Mouse (Mus musculus) Muller cell, postnatal 12 days (primary cell): ENCODE measurements around the gene Ripor1.

ENCODE experiments used
- DNase-seq: peaks from one replicate; pipeline ENCODE4 v3.0.0-alpha.2; 2015; ENCODE audit errors: inconsistent ontology term

Gene Ripor1

GRCm38 (mm10) chr8:105629337-105629736 is 24.3 kb downstream of the Ripor1 start:
- no peak for DNase-seq

DNA sequence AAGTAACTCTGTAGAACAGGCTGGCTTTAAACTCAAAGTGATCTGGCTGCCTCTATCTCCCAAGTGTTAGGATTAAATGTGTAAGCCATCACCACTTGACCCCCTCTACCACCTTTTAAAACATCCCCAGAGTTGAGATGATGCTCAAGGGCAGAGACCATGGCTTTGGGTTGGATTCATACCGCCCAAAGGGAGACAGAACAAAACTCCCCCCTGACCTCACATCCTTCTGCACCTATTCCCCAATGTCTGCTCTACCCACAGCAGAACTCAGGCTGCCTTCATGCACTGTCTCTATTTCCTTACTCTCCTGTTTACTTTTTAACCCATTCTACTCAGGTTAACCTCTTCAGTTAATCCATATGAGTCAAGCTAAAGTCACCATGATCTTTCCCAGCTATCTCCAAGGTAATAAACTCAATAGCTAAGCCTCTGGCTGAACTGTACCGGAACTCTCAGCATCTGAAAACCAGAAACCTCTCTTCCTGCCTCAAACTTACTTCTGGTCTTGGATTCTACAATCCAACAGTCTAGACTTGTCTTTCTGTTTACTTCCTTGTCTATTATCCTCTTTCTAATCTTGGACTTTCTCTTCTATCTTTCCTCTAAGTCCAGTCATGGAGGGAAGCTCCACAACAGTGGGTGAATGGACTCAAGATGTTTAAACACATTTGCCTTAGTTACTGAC is 29.9 kb downstream of the Ripor1 start:
- DNase-seq = no peak

GRCm38 (mm10) chr8:105635481-105635880 is 30.4 kb downstream of the Ripor1 start:
- DNase-seq = no peak

- peak; percentile 96 for DNase-seq
These were observed 31.2 kb downstream of the Ripor1 start, which contains the start of gene Ctcf for GRCm38 (mm10) chr8:105636018-105636962. TSS of gene Ctcf (plus strand) at chr8:105636568.

- DNase-seq = no peak
These were observed 32.0 kb downstream of the Ripor1 start, which contains the start of gene Agrp for GRCm38 (mm10) chr8:105636963-105637510. TSS of gene Agrp (minus strand) at chr8:105637393.

GRCm38 (mm10) chr8:105637601-105638041 is 32.6 kb downstream of the Ripor1 start:
- DNase-seq = peak; percentile 29

DNA sequence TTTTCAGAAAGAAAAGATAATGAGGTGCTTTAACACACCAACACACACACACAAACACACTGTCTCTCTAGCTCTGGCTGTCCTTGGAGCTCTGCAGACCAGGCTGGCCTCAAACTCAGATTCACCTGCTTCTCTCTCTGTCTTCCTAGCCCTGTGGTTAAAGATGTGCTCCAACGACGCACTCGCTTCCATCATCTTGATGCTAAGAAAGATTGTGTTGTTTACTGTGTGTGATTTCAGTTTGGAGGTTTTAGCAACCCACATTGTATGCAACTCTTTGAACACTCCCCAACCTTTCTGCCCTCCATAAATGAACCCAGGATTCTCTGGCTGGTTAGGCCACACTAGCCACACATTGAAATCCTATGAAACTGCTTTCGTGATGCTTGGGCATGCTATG is 33.5 kb downstream of the Ripor1 start:
- no peak for DNase-seq

DNA sequence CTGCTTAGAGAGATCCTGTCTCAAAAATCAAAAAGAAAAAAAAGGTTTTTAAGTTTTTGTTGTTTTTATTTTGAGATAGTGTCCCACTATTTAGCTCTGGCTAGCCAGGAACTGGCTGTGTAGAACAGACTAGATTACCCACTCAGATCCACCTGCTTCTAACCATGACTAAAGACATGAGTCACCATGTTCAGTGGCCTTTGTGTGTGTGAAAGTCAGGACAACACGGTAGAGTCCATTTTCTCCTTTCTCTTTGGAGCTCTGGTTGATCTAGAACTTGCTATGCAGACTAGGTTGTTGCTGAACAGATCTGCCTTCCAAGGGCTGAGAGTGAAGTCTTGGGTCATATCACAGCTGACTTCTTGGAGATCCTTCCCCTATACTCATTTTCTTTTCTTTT is 34.8 kb downstream of the Ripor1 start:
- peak; percentile 21 for DNase-seq

GRCm38 (mm10) chr8:105640511-105640910 is 35.5 kb downstream of the Ripor1 start:
- peak; percentile 34 for DNase-seq

DNA sequence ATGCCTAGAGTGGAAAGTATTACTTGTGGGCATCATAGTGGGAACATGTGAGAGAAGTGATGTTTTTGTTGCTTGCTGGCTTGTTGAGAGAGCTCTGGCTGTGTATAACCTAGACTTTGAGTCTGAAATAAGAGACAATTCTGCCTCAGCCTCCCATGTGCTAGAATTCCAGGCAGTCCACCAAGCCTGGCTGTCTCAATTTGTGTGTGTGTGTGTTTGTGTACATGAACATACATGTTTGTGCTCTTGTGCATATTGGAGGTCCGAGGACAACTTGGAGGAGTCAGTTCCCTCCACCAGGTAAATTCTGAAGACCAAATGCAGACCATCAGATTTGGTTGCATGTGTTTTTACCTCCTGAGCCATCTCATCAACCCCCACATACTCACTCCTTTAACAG is 40.1 kb downstream of the Ripor1 start:
- DNase-seq = no peak

- DNase-seq = no peak
These were observed 43.9 kb downstream of the Ripor1 start for GRCm38 (mm10) chr8:105648929-105649328.

- no peak for DNase-seq
These were observed 52.6 kb downstream of the Ripor1 start for GRCm38 (mm10) chr8:105657641-105658040.

DNA sequence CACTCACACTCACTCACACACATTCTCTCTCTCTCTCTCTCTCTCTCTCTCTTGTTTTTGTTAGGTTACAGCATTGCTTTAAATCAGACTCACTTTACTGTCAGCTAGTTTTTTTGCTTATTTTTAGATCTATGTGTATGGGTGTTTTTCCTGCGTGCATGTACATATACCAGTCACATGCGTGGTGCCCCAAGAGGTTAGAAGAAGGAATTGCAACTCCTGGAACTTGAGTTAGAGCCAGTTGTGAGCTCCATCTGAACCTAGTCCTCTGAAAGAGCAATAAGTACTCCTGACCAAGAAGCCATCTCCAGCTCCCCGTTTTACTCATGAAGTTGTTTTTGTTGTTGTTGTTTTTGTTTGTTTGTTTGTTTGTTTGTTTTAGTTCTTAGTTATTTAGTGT is 56.1 kb downstream of the Ripor1 start:
- DNase-seq = no peak
